Mouse (Mus musculus): ENCODE results near the gene Dnase2a. TPM values are rescaled to one million over a fixed set of nuclear protein-coding genes. Genes with fewer than 3 reads are reported as not detected.
A peak's percentile ranks its signal among the peaks of the same experiment; 100 is the strongest.

Dnase2a gene
- polyA plus RNA-seq, 1 experiment = 44.9 TPM

DNA sequence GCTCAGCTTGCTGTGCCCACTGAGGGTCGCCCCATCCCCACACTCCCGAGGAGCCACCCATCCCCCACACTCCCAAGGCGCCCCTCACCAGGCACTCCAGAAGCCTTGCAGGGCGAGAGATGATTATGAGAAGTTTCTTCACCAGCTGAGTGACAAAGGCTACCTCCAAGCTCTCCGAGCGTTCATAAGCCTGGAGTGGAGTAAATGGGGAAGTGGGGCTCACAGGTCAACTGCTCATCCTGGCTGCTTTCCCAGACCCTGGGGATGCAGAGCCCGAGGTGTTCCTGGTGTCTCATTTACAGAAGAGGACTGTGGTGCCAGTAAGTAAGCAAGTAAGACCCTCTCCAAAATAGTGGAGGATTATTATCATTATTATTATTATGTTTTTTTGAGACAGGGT lies 17.2 kb downstream of the Dnase2a start:
- H3K27ac ChIP-seq (ENCODE audit: insufficient read depth, low read length) = no peak overlapping the region
- no peaks in the 10 kb centered on the region for H3K36me3 ChIP-seq (ENCODE audit: control insufficient read depth, insufficient read depth, low read length)
- WGBS = 42% methylated on average over 7 of the region's 7 CpGs
- H3K4me3 ChIP-seq (ENCODE audit: extremely low read depth, insufficient read depth, insufficient read length) = no peak overlapping the region
- TF ChIP-seq POLR2A (IDR thresholded peaks at IDR 0.05; ENCODE audit: low read depth, low read length) = no peak
- TF ChIP-seq CTCF (IDR thresholded peaks at IDR 0.05; ENCODE audit: extremely low read depth, insufficient read depth, insufficient read length, insufficient replicate concordance) = no peak
- DNase-seq (ENCODE audit: low read depth in 1 of 2, low spot score in 2 of 2) = no peak
- peaks cover 6% of the 10 kb centered on the region; the same call in 1 of the 2 replicates for H3K4me1 ChIP-seq (ENCODE audit: control insufficient read depth, insufficient read depth, insufficient read length)
- H3K27me3 ChIP-seq (ENCODE audit: control insufficient read depth, insufficient read depth, low read length) = peaks cover 4% of the 10 kb centered on the region

DNA sequence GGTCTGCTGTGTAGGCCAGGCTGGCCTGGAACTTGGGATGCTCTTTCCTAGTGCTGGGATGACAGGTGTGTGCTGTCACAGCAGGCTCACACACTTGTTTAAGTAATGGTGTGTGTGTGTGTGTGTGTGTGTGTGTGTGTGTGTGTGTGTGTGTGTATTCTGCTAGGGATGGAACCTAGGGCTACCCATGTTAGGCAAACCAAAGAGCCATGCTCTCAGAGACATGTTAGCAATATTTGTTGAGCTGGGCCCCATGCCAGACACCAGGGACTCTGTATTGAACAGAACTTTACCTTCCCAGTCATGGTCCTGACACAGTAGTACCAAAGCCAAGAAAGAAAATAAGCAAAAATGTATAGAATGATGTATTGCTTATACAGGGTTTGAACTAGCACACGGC lies 19.2 kb downstream of the Dnase2a start:
- no peak for DNase-seq (ENCODE audit: low read depth in 1 of 2, low spot score in 2 of 2)

DNA sequence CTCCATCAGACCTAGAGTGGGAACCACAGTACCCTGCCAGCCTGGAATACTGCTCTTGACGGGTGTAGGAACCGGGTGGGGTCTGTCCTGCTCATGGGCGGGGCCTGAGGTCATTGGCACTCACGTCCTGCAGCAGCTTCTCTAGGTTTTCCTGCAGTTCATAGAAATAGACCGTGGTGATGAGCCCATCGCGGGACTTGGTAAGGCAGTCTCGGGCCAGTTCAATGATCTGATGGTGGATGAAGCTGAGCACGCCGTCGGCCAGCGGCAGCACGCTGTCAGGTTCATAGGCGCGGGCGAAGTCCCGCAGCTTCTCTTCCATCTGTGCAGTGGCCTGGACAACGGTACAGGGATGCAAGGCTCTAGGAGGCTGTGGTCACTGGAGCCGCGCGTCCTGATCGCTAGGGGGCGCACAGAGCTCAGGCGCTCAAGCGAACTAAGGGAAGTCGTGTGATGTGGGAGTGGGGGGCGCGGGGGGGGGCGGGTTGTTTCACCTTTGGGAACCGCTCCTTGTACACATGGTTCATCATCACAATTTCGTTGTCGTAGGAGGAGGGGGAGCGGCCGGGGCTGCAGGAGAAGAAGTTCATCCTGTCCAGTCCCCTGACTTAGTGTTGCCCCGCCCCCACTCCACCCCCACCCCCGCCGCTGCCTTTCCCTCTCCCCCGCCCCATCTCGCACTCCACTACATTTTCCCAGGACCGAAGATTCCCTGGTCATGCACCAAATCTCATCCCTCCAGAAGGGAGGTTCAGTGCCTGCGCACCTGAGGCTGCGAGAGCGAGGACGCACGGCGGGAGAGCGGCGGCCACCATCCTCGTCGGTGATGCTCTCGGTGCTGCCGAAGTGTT lies 20.3 kb downstream of the Dnase2a start:
- no peaks in the 10 kb centered on the region for H3K36me3 ChIP-seq (ENCODE audit: control insufficient read depth, insufficient read depth, low read length)
- peaks cover 4% of the 10 kb centered on the region for H3K27me3 ChIP-seq (ENCODE audit: control insufficient read depth, insufficient read depth, low read length)
- TF ChIP-seq CTCF (IDR thresholded peaks at IDR 0.05; ENCODE audit: extremely low read depth, insufficient read depth, insufficient read length, insufficient replicate concordance) = peak; percentile 82
- no peak for TF ChIP-seq POLR2A (IDR thresholded peaks at IDR 0.05; ENCODE audit: low read depth, low read length)
- WGBS = 7% methylated on average over 52 of the region's 52 CpGs
- H3K27ac ChIP-seq (ENCODE audit: insufficient read depth, low read length) = no peak overlapping the region
- H3K4me1 ChIP-seq (ENCODE audit: control insufficient read depth, insufficient read depth, insufficient read length) = peaks cover 6% of the 10 kb centered on the region; the same call in 1 of the 2 replicates
- peak in 1 of 2 experiments; percentile 60 for DNase-seq (ENCODE audit: low read depth in 1 of 2, low spot score in 2 of 2)
- H3K4me3 ChIP-seq (ENCODE audit: extremely low read depth, insufficient read depth, insufficient read length) = no peak overlapping the region

More for the DNA sequence above, 19.2 kb downstream of the Dnase2a start:
- no peaks in the 10 kb centered on the region for H3K36me3 ChIP-seq (ENCODE audit: control insufficient read depth, insufficient read depth, low read length)
- peaks cover 4% of the 10 kb centered on the region for H3K27me3 ChIP-seq (ENCODE audit: control insufficient read depth, insufficient read depth, low read length)
- H3K27ac ChIP-seq (ENCODE audit: insufficient read depth, low read length) = no peak overlapping the region
- WGBS = 73% methylated on average over 1 of the region's 1 CpGs
- no peak for TF ChIP-seq POLR2A (IDR thresholded peaks at IDR 0.05; ENCODE audit: low read depth, low read length)
- TF ChIP-seq CTCF (IDR thresholded peaks at IDR 0.05; ENCODE audit: extremely low read depth, insufficient read depth, insufficient read length, insufficient replicate concordance) = no peak
- H3K4me3 ChIP-seq (ENCODE audit: extremely low read depth, insufficient read depth, insufficient read length) = no peak overlapping the region
- H3K4me1 ChIP-seq (ENCODE audit: control insufficient read depth, insufficient read depth, insufficient read length) = peaks cover 6% of the 10 kb centered on the region; the same call in 1 of the 2 replicates

DNA sequence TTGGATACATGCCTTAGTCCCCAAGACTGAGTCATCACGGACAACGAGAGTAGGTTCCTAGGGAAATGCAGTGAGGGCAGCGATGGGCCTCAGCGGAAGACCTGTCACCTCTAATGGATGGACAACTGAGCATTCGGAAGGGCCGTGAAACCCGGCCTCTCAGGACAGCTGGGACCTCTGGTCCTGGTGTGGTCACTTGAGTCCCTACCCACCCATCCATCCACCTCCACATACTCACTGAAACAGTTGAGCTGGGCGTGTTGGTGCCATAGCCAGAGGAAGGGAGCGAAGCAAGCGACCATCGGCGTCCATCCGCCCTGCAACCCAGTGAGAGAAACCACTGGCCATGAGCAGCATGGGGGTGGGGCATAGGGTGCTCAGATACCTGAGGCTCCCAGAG lies 22.2 kb downstream of the Dnase2a start:
- no peak overlapping the region for H3K27ac ChIP-seq (ENCODE audit: insufficient read depth, low read length)
- peaks cover 6% of the 10 kb centered on the region; the same call in 1 of the 2 replicates for H3K4me1 ChIP-seq (ENCODE audit: control insufficient read depth, insufficient read depth, insufficient read length)
- DNase-seq (ENCODE audit: low read depth in 1 of 2, low spot score in 2 of 2) = no peak
- 91% methylated on average over 13 of the region's 13 CpGs for WGBS
- peaks cover 8% of the 10 kb centered on the region for H3K27me3 ChIP-seq (ENCODE audit: control insufficient read depth, insufficient read depth, low read length)
- TF ChIP-seq POLR2A (IDR thresholded peaks at IDR 0.05; ENCODE audit: low read depth, low read length) (no peak), CTCF (IDR thresholded peaks at IDR 0.05; ENCODE audit: extremely low read depth, insufficient read depth, insufficient read length, insufficient replicate concordance) (no peak)
- no peak overlapping the region for H3K4me3 ChIP-seq (ENCODE audit: extremely low read depth, insufficient read depth, insufficient read length)
- no peaks in the 10 kb centered on the region for H3K36me3 ChIP-seq (ENCODE audit: control insufficient read depth, insufficient read depth, low read length)

DNA sequence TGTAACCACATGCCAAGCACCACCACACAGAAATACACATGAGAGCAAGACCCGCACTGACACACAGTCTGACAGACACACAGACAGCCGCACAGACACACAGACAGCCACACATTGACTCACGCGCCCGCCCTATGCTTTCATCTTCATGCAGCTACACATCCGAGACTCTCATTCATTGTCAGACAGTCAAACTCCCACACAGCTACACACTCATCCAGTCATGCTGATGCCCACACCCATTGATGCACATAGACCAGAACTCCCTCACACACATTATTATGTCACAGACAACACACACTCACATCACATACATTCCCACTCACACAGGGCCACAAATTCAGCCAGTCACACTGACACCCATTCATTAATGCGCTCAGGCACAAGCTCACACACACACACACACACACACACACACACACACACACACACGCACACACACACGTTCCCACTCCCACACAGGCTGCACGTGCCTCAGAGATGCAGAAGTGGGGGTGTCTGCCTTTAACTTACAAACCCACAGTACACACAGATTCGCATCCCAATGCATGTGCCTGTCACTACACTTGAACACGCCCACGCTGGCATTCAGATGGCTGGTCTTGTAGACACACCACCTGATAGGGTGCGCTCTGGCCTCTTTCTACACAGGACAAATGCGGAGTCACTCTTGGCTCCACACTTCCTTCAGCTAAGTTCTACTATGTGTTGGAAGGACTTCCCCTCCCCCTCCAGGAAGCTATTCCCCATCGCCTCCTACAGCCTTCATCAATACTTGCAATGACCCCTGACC lies 25.6 kb downstream of the Dnase2a start:
- H3K4me3 ChIP-seq (ENCODE audit: extremely low read depth, insufficient read depth, insufficient read length) = no peak overlapping the region
- TF ChIP-seq POLR2A (IDR thresholded peaks at IDR 0.05; ENCODE audit: low read depth, low read length) (no peak), CTCF (IDR thresholded peaks at IDR 0.05; ENCODE audit: extremely low read depth, insufficient read depth, insufficient read length, insufficient replicate concordance) (no peak)
- WGBS = 70% methylated on average over 16 of the region's 16 CpGs
- H3K27ac ChIP-seq (ENCODE audit: insufficient read depth, low read length) = no peak overlapping the region
- H3K27me3 ChIP-seq (ENCODE audit: control insufficient read depth, insufficient read depth, low read length) = peaks cover 16% of the 10 kb centered on the region
- no peaks in the 10 kb centered on the region for H3K36me3 ChIP-seq (ENCODE audit: control insufficient read depth, insufficient read depth, low read length)
- peaks cover 11% of the 10 kb centered on the region; the same call in 1 of the 2 replicates for H3K4me1 ChIP-seq (ENCODE audit: control insufficient read depth, insufficient read depth, insufficient read length)
- DNase-seq (ENCODE audit: low read depth in 1 of 2, low spot score in 2 of 2) = no peak

DNA sequence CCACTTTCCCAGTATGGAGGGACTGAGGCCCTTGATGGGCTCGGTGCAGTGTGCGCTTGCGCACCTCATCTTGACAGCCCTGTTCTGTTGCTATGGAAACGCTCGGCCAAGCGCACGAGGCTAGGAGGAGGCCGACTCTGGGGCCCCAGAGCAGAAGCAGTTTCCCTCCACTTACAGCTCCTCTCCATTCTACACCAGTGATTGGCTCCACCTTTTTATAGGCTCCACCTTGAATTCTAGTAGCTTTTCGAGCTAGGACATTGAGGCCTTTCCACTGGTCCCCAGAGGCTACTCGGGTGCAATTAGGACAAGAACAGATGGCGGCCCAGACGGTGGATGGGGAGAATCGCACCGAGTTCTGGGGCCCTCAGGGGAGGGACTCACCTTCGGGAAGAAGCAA lies 26.5 kb downstream of the Dnase2a start:
- TF ChIP-seq CTCF (IDR thresholded peaks at IDR 0.05; ENCODE audit: extremely low read depth, insufficient read depth, insufficient read length, insufficient replicate concordance) = no peak
- TF ChIP-seq POLR2A (IDR thresholded peaks at IDR 0.05; ENCODE audit: low read depth, low read length) = no peak
- Histone ChIP-seq H3K4me1 (ENCODE audit: control insufficient read depth, insufficient read depth, insufficient read length) (peaks cover 8% of the 10 kb centered on the region; the same call in 1 of the 2 replicates), H3K27me3 (ENCODE audit: control insufficient read depth, insufficient read depth, low read length) (peaks cover 14% of the 10 kb centered on the region), H3K4me3 (ENCODE audit: extremely low read depth, insufficient read depth, insufficient read length) (no peak overlapping the region), H3K36me3 (ENCODE audit: control insufficient read depth, insufficient read depth, low read length) (no peaks in the 10 kb centered on the region), H3K27ac (ENCODE audit: insufficient read depth, low read length) (no peak overlapping the region)
- no peak for DNase-seq (ENCODE audit: low read depth in 1 of 2, low spot score in 2 of 2)
- 4% methylated on average over 15 of the region's 15 CpGs for WGBS

Measured in spleen, adult 2 months (tissue).